Mouse (Mus musculus): ENCODE data around the gene Gm17555. TPM values are rescaled to one million over a fixed set of nuclear protein-coding genes. Genes with fewer than 3 reads are reported as not detected.

The Gm17555 gene
- not detected in 2 replicates for polyA plus RNA-seq (2012; rRNA removed)

DNA sequence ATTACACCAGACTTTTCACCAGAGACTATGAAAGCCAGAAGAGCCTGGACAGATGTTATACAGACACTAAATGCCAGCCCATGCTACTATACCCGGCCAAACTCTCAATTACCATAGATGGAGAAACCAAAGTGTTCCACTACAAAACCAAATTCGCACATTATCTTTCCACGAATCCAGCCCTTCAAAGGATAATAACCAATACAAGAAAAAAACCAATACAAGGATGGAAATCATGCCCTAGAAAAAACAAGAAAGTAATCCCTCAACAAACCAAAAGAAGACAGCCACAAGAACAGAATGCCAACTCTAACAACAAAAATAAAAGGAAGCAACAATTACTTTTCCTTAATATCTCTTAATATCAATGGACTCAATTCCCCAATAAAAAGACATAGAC, at the start of gene Gm17555:
Gene Gm17555, plus strand, starts transcription at position 301 of the 400 bp plus-strand sequence.

Other genes starting within 250 kb of the Gm17555 start
- 1.2 and 2.0 TPM in 2 replicates for gene Fgf7, start 180.4 kb upstream of the Gm17555 start, polyA plus RNA-seq (2012; rRNA removed)
- not detected in 2 replicates for gene Fam227b, start 63.1 kb upstream of the Gm17555 start, polyA plus RNA-seq (2012; rRNA removed)
- gene Dtwd1, start 63.0 kb upstream of the Gm17555 start, polyA plus RNA-seq (2012; rRNA removed) = 13.8 and 17.8 TPM in 2 replicates

All from central nervous system, embryonic 11.5 days (tissue).